Mouse (Mus musculus) midbrain, embryonic 11.5 days (tissue): ENCODE results near the gene Ubash3b. TPM values are rescaled to one million over a fixed set of nuclear protein-coding genes. Genes with fewer than 3 reads are reported as not detected.
A peak's percentile ranks its signal among the peaks of the same experiment; 100 is the strongest.

Source experiments
- ATAC-seq: fragments of 200-750 bp; cut with Nextera tagmentation; 2 replicates; pipeline ENCODE4 v1.8.0; 2017; ENCODE audit warnings: moderate TSS enrichment, moderate library complexity; ENCODE audit not compliant: low FRiP score
- DNase-seq: peaks from one replicate; pipeline ENCODE4 v3.0.0; 2015; ENCODE audit warnings: low spot score; ENCODE audit errors: missing footprints
- H3K27ac ChIP-seq: fragments of 300-500 bp; sonication (generic); 2 replicates; pipeline ENCODE4 v1.5.1; 2014; ENCODE audit warnings: low read depth, low read length
- H3K27me3 ChIP-seq: fragments of 300-500 bp; sonication (generic); 2 replicates; pipeline ENCODE4 v1.6.1; 2014; ENCODE audit warnings: mild to moderate bottlenecking, low read length, moderate library complexity, mixed read lengths; ENCODE audit not compliant: control insufficient read depth, insufficient read depth
- H3K36me3 ChIP-seq: fragments of 300-500 bp; sonication (generic); 2 replicates; pipeline ENCODE4 v1.6.1; 2014; ENCODE audit warnings: mild to moderate bottlenecking, low read length, moderate library complexity, mixed read lengths; ENCODE audit not compliant: control insufficient read depth, insufficient read depth
- H3K4me1 ChIP-seq: fragments of 300-500 bp; sonication (generic); 2 replicates; pipeline ENCODE4 v1.6.1; 2014; ENCODE audit warnings: low read length; ENCODE audit not compliant: control insufficient read depth, insufficient read depth
- H3K4me2 ChIP-seq: fragments of 300-500 bp; sonication (generic); 2 replicates; pipeline ENCODE4 v1.6.1; 2014; ENCODE audit warnings: mild to moderate bottlenecking, moderate library complexity
- H3K4me3 ChIP-seq: fragments of 300-500 bp; sonication (generic); 2 replicates; pipeline ENCODE4 v1.5.1; 2014; ENCODE audit warnings: low read depth, low read length
- H3K9ac ChIP-seq: fragments of 300-500 bp; sonication (generic); 2 replicates; pipeline ENCODE4 v1.6.1; 2014; ENCODE audit warnings: low read length
- H3K9me3 ChIP-seq: fragments of 300-500 bp; sonication (generic); 2 replicates; pipeline ENCODE4 v1.6.1; 2016; ENCODE audit warnings: low read length; ENCODE audit not compliant: control insufficient read depth
- WGBS: fragments of 180-500 bp; shearing (Covaris S2); extraction: QIAGEN DNeasy Blood & Tissue Kit; methylation state at CpG from one replicate; pipeline ENCODE4 v1.1.7; 2014; 5-methylcytosine and 5-hydroxymethylcytosine counted together
- polyA plus RNA-seq: library from polyadenylated mRNA; unstranded; fragments of >200 nt; fragmentation: Nextera tagmentation; extraction: Ambion mirVana; gene quantifications from 2 replicates; pipeline ENCODE4 v1.2.1, GENCODE M21; 2014

The Ubash3b gene
- 9.4 and 9.5 TPM in 2 replicates for polyA plus RNA-seq

GRCm38 (mm10) chr9:41161413-41161812, at the start of gene Ubash3b:
Ubash3b (minus strand) TSS chr9:41161697.
- Histone ChIP-seq H3K4me1 (peaks cover 6% of the 10 kb centered on the region), H3K27ac (no peak within 1 kb of the TSS), H3K36me3 (no peaks in the 10 kb centered on the region), H3K9ac (no peak within 1 kb of the TSS), H3K27me3 (peaks cover 8% of the 10 kb centered on the region), H3K4me2 (no peak within 1 kb of the TSS), H3K9me3 (no peaks in the 10 kb centered on the region), H3K4me3 (no peak within 1 kb of the TSS)
- DNase-seq = no peak
- 81% methylated on average over 6 of the region's 6 CpGs for WGBS
- no peak for ATAC-seq

GRCm38 (mm10) chr9:41207130-41208104, 45.9 kb upstream of the Ubash3b start:
- Histone ChIP-seq H3K4me3 (peak overlapping the region; percentile 26; the same call in 1 of the 2 replicates), H3K27ac (peak overlapping the region; percentile 74), H3K9me3 (no peaks in the 10 kb centered on the region), H3K4me2 (peak overlapping the region; percentile 47), H3K9ac (peak overlapping the region; percentile 17; the same call in 1 of the 2 replicates), H3K4me1 (peaks cover 9% of the 10 kb centered on the region), H3K36me3 (no peaks in the 10 kb centered on the region), H3K27me3 (no peaks in the 10 kb centered on the region)
- WGBS = 8% methylated on average over 28 of the region's 28 CpGs
- peak; percentile 99 for DNase-seq
- peak; percentile 94 for ATAC-seq

- no peak overlapping the region for H3K27ac ChIP-seq
- DNase-seq = no peak
- WGBS = 85% methylated on average over 12 of the region's 12 CpGs
- no peak for ATAC-seq
- peaks cover 3% of the 10 kb centered on the region; the same call in 1 of the 2 replicates for H3K4me1 ChIP-seq
- H3K4me3 ChIP-seq = no peak overlapping the region
- no peaks in the 10 kb centered on the region for H3K36me3 ChIP-seq
- H3K9me3 ChIP-seq = no peaks in the 10 kb centered on the region
- no peak overlapping the region for H3K4me2 ChIP-seq
- no peaks in the 10 kb centered on the region for H3K27me3 ChIP-seq
- no peak overlapping the region; the same call in 1 of the 2 replicates for H3K9ac ChIP-seq
Measured at GRCm38 (mm10) chr9:41206717-41207116, 45.2 kb upstream of the Ubash3b start.

GRCm38 (mm10) chr9:41205267-41205666, 43.8 kb upstream of the Ubash3b start:
- Histone ChIP-seq H3K9me3 (no peaks in the 10 kb centered on the region), H3K9ac (no peak overlapping the region), H3K36me3 (no peaks in the 10 kb centered on the region), H3K4me2 (no peak overlapping the region), H3K4me1 (peaks cover 3% of the 10 kb centered on the region; the same call in 1 of the 2 replicates), H3K4me3 (no peak overlapping the region), H3K27ac (no peak overlapping the region), H3K27me3 (no peaks in the 10 kb centered on the region)
- ATAC-seq (no peak), DNase-seq (no peak)
- WGBS = 45% methylated on average over 3 of the region's 3 CpGs

- no peaks in the 10 kb centered on the region for H3K9me3 ChIP-seq
- no peaks in the 10 kb centered on the region for H3K4me1 ChIP-seq
- 91% methylated on average over 22 of the region's 22 CpGs for WGBS
- H3K27ac ChIP-seq = no peak overlapping the region
- no peak overlapping the region for H3K4me2 ChIP-seq
- DNase-seq (no peak), ATAC-seq (no peak)
- H3K27me3 ChIP-seq = no peaks in the 10 kb centered on the region
- no peak overlapping the region for H3K4me3 ChIP-seq
- H3K9ac ChIP-seq = no peak overlapping the region
- H3K36me3 ChIP-seq = no peaks in the 10 kb centered on the region
Measured at GRCm38 (mm10) chr9:41199456-41200252, 38.2 kb upstream of the Ubash3b start.

- Histone ChIP-seq H3K9me3 (no peaks in the 10 kb centered on the region), H3K4me1 (no peaks in the 10 kb centered on the region), H3K27me3 (no peaks in the 10 kb centered on the region), H3K27ac (no peak overlapping the region), H3K9ac (no peak overlapping the region), H3K4me3 (no peak overlapping the region), H3K4me2 (no peak overlapping the region), H3K36me3 (no peaks in the 10 kb centered on the region)
- DNase-seq (no peak), ATAC-seq (no peak)
- WGBS = 79% methylated on average over 12 of the region's 12 CpGs
Measured at GRCm38 (mm10) chr9:41198501-41199265, 37.2 kb upstream of the Ubash3b start.

GRCm38 (mm10) chr9:41195742-41196311, 34.3 kb upstream of the Ubash3b start:
- Histone ChIP-seq H3K9ac (no peak overlapping the region), H3K27me3 (no peaks in the 10 kb centered on the region), H3K4me3 (no peak overlapping the region), H3K9me3 (no peaks in the 10 kb centered on the region), H3K36me3 (no peaks in the 10 kb centered on the region), H3K4me2 (no peak overlapping the region), H3K27ac (no peak overlapping the region), H3K4me1 (no peaks in the 10 kb centered on the region)
- ATAC-seq (no peak), DNase-seq (no peak)
- 87% methylated on average over 10 of the region's 10 CpGs for WGBS

GRCm38 (mm10) chr9:41191651-41192210, 30.2 kb upstream of the Ubash3b start:
- Histone ChIP-seq H3K36me3 (no peaks in the 10 kb centered on the region), H3K9ac (no peak overlapping the region)

More at GRCm38 (mm10) chr9:41191651-41192210, 30.2 kb upstream of the Ubash3b start:
- Histone ChIP-seq H3K4me3 (no peak overlapping the region), H3K9me3 (no peaks in the 10 kb centered on the region), H3K27ac (no peak overlapping the region), H3K4me2 (no peak overlapping the region), H3K4me1 (no peaks in the 10 kb centered on the region), H3K27me3 (no peaks in the 10 kb centered on the region)
- no peak for DNase-seq
- WGBS = 77% methylated on average over 9 of the region's 9 CpGs
- no peak for ATAC-seq
